Mouse (Mus musculus): Measurements from ENCODE around the gene Adam23.
"Not testable (repeated sequence)": the region's sequence is repeated elsewhere in the genome, so short reads cannot be mapped to it uniquely, and the experiment has no call there.

The Adam23 gene

DNA sequence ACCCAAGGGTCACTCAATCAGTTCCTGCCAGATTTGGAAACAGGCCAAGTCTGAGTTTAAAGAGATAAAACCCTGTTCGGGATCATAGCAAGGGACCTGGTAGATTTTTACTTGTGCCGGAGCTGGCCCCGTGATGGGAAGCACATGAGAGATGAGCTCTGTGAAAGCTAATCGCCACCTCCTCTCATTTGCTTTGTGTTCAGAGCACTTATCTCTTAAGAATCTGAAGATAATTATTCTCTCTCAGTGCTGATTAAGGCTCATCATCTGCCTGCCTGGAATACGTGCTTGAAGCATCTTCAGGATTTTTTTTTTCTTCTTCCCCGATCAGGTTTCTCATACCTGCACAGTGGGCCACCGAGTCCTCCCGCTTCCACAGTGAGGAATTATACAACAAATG lies 133.5 kb downstream of the Adam23 start:
- DNase-seq (ENCODE audit: low spot score), result no peak

DNA sequence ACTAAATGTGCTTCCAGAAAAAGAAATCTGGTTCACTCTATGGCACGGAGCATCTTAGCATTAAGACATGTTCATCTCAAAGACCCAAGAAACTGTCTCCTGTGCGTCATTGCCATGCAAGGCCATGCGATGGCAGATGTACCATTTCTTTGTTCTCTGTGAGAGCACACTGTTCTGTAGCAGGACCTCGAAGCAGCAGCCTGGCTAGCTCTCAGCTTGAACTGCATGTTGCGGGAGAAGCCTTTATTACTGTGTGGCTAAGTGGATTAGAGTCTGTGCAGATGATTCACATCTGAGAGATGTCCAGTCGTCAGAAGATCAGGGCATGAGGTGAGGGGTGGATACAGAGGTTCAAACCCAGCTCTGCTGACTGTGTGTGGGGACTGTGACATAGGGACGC lies 141.2 kb downstream of the Adam23 start:
- no peak for DNase-seq (ENCODE audit: low spot score)

DNA sequence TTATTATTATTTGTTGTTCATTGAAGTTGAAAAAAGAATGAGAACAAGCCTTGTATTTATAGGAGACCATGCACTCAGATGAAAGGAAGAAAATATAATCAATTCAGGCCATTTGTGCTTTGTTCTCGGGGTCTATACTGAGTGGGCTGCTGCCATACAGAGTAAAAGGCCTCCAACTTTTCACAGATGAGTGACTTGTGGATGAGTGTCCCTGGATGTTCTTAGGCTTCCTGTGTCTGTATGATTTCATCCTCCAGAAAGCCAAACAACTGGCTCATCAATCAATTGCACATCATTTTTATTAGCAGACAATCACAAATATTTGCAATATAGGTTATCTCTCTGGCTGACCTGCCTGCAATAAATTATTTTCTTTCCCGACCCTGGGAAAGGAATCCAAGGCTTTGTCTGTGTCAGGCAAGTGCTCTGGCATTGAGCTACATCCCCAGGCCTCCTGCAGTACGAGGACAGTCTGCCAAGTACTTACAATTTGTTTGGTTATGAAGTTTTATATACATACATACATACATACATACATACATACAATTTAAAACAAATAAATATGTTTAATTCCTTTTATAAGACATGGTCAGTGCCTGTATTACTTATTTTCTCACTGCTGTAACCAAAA lies 158.3 kb downstream of the Adam23 start:
- DNase-seq (ENCODE audit: low spot score), result no peak

DNA sequence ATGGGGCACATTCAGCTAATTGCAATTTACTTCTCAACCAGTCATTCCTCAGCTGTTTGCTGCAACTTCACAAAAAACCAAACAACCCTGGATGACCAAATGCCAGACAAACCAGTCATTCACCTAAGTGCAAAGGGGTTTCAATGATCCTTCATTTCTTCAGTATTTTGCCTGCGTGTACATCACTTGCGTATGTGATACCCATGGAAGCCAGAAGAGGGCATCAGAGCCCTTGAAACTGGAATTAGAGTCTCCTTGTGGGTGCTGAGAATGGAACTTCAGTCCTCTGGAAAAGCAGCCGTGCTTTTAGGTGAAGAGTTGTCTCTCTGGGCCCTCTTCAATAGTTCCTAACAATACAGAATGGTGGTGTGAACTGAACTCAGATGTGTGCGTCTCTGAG lies 163.9 kb downstream of the Adam23 start:
- no peak for DNase-seq (ENCODE audit: low spot score)

DNA sequence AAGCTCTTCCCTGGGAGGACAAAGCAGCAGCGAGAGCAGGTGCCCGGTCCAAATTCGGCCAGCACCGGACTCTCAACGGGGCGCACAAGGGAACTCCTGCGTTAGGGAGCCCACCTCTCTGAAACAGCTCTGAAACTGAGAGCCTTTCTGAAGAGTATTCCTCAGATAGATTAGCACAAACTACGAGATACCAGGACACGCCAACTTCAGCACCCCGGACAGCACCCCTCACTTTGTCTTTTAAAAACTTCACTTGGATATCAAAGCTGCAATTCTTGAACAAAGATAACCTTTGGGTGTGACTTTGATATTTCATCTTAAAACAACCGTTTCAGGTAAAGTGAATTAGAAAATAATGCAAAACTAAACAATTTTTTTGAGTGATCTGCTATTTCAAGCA lies 168.9 kb downstream of the Adam23 start:
- DNase-seq (ENCODE audit: low spot score), result peak; percentile 84

DNA sequence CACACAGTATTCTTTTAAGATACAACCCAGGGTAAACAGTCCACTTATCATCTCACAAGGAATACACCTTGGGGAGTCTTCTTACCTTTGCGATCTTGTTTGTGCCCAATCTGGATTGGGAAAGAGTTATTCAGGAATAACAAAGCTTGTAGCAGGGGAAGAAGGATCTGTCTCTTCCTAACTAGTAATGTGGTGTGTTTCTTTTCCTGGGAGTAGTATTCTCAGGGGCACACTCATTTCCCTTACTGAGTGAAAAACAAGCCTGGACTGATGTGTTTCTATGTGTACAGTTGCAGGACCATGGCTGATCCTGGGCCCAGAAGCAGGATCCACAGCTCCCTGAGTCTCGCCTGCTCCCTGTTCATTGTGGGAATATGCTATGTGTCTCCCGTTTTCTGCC lies 170.0 kb downstream of the Adam23 start, which contains the start of gene Gm39653:
Gm39653 (plus strand) TSS at position 301 of the 400 bp plus-strand sequence.
- DNase-seq (ENCODE audit: low spot score), result no peak

DNA sequence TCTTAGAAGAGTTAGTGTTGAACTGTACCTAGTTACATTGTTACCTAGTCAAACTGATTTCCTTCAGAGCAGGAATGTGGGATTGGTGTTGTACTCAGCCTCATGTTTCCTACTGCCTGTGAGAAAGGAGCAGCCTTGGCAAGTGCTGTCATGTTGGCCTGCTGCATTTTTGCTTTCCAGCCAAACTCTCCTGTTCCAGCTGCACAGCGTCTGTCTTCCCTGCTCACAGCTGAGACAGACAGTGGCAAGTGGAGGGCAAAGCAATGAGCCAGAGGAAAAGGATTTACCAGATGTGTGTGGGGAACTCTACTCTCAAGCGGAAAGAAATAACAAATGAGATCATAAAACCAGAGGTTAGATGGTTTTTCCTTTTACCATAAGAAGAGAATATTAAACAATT lies 182.5 kb downstream of the Adam23 start:
- peak; percentile 23 for DNase-seq (ENCODE audit: low spot score)

DNA sequence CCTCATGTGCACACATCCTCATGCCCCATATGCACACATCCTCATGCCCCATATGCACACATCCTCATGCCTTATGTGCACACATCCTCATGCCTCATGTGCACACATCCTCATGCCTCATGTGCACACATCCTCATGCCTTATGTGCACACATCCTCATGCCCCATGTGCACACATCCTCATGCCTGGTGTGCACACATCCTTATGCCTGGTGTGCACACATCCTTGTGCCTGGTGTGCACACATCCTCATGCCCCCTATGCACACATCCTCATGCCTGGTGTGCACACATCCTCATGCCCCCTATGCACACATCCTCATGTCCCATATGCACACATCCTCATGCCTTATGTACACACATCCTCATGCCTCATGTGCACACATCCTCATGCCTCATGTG lies 184.7 kb downstream of the Adam23 start:
- not testable (repeated sequence) for DNase-seq (ENCODE audit: low spot score)

DNA sequence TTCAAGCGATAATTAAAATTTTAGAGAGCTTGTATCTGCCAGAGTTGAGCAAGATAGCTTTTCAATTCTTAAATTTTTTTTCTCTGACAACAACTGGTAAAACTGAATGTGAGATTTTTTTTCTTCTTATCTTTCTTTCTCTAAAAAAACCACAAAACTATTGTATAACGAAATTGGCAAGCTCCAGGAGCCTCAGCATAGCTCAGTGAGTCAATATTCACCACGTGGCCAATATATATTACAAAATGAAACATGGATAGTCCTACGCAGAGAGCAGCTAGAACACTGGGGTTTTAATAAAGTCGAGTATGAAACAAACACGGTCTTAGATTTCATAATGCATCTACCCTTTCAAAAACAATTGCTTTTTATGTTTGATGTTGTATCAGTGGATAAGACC lies 194.2 kb downstream of the Adam23 start:
- no peak for DNase-seq (ENCODE audit: low spot score)
